Mouse (Mus musculus) gastrocnemius, postnatal 10 days (tissue): ENCODE results near the gene Zbtb44. TPM values are rescaled to one million over a fixed set of nuclear protein-coding genes. Genes with fewer than 3 reads are reported as not detected.
A peak's percentile ranks its signal among the peaks of the same experiment; 100 is the strongest.
"Not testable (repeated sequence)": the region's sequence is repeated elsewhere in the genome, so short reads cannot be mapped to it uniquely, and the experiment has no call there.

ENCODE experiments used
- DNase-seq: peaks from one replicate; pipeline ENCODE4 v3.0.0; 2021; ENCODE audit warnings: mixed read lengths
- long read RNA-seq, 2 experiments: library from polyadenylated mRNA; stranded (forward); transcript quantifications; one replicate each; pipeline ENCODE4 v2.0.0; 2021
- total RNA-seq, 2 experiments: library from RNA; stranded (reverse); gene quantifications; 2 replicates each; pipeline ENCODE4 v1.2.3; 2021

Gene Zbtb44
- total RNA-seq, result 10 to 100 TPM; 41.4 to 42.8 TPM
- long read RNA-seq, experiment 1, full-length matches to known transcripts, result 3 of 7 reads
- long read RNA-seq, experiment 1, partial matches to known transcripts, result 1 of 7 reads
- long read RNA-seq, experiment 1, other reads (novel, unspliced or antisense), result 3 of 7 reads
- long read RNA-seq, experiment 2, full-length matches to known transcripts, result 10 of 12 reads
- long read RNA-seq, experiment 2, partial matches to known transcripts, result 0 of 12 reads
- long read RNA-seq, experiment 2, other reads (novel, unspliced or antisense), result 2 of 12 reads

GRCm38 (mm10) chr9:31030532-31031413, at the start of gene Zbtb44:
Zbtb44 (plus strand) TSS chr9:31030644.
- no peak for DNase-seq

DNA sequence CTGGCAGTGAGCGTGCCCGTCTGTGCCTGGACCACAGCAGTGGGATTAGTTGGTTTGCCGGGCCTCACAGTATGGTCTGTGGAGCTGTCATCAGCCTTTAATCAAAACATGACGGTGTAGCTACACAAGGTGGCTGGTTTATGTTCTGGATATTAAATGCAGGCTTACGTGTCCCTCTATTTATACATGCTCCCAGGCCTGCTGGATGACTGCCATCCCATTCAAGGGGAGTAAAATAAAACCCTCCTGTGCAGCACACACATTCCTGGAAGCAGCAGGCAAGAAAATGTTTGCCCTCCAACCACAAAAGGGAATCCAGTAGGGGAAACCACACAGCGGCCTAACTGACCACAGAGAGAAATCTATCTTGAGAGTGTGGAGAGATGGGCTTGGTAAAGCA, 44.7 kb upstream of the Zbtb44 start:
- DNase-seq, result no peak

GRCm38 (mm10) chr9:30993106-30993505, 37.3 kb upstream of the Zbtb44 start:
- no peak for DNase-seq

GRCm38 (mm10) chr9:30996590-30997562, 33.6 kb upstream of the Zbtb44 start:
- peak; percentile 9 for DNase-seq

DNA sequence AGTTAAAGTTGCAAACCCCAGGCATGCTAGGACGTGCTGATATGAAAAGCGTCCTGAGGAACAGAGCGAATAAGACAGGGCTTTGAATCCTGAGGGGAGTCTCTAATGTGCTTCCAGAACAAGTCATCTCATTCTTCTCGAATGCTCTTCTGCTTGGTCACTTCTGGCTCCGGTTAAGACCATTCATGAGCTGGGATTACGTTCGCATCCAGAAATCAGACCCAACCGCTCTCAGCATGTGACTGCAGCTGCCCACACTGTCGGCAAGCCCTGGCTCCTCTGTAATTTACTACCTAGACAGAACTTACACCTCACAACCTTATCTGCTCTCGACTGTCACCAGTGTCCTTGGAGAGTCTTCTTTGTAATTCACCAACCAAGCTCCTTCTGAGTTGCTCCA, 29.8 kb upstream of the Zbtb44 start:
- no peak for DNase-seq

DNA sequence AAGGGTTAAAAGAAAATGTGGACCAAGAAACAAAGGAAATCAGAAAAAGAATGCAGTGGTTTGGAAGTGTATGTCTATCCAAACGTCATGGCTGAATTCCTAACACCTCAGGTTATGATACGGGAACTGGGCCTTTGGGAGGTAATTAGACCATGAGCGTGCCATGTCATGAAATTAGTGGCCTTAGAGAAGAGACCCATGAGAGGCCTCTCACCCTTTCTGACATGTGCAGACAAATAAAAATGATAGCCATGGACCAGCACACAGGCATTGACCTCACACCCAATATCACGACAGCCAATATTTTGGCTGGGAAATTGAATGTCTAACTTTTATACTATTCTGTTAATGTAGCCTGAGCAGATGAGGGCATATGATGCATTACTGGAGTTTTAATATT, 27.9 kb upstream of the Zbtb44 start:
- no peak for DNase-seq

- DNase-seq, result no peak
Measured at GRCm38 (mm10) chr9:31009334-31009733, 21.1 kb upstream of the Zbtb44 start.

- no peak for DNase-seq
Measured at GRCm38 (mm10) chr9:31010040-31010439, 20.4 kb upstream of the Zbtb44 start.

DNA sequence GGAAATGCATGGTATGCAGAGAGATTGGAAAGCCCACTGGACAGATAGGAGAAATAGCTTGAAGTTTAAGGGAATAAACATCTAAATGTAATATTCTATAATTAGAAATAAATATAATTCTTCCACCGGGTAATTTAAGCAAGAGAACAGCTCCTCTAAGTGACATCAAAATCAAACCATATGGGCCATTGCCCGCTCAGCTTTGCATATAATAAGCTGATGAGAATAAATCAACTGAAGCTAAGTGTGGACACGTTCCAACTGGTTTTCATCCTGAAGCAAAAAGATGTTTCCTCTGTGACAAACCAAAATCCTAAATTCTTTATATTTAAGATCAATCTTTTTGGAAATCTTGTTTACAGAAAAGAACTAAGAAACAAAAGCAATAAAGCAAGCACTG, 19.7 kb upstream of the Zbtb44 start:
- DNase-seq, result no peak

DNA sequence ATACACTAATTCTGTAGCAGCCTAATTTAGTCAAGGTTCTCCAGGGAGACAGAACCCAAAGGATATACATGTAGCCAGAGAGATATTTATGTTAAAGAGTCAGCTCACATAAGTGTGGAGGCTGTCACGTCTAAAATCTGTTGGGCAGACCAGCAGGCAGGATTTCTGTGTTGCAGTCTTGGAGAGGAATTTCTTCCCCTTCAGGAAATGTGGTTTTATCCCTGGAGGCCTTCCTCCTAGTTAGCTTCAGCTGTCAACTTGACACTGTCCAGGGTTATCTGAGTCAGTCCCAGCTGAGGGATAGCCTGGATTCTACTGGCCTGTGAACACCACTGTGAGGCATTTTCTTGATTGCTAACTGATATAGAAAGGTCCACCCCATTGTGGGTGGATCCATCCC, 18.9 kb upstream of the Zbtb44 start:
- no peak for DNase-seq

DNA sequence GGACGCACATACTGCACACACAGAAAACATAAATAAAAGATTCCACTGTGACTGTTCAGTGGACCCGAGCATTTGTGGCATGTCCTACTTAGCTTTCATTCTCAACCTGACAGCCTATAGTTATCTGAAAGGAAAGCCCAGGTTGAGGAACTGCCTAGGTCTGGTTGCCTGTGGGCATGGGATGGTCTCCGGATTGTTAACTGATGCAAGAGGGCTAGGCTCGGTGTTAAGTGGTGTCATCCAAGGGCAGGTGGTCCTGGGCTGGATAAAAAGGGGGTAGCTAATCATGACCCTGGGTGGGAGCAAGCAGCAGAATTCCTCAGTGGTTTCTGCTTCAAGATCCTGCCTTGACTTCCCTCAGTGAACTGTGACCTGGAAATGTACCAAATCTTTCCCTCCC, 17.8 kb upstream of the Zbtb44 start:
- no peak for DNase-seq

- DNase-seq, result no peak
Measured at GRCm38 (mm10) chr9:31013415-31013814, 17.0 kb upstream of the Zbtb44 start.

GRCm38 (mm10) chr9:31017616-31018015, 12.8 kb upstream of the Zbtb44 start:
- no peak for DNase-seq

GRCm38 (mm10) chr9:31018158-31018557, 12.3 kb upstream of the Zbtb44 start:
- DNase-seq, result no peak

GRCm38 (mm10) chr9:31018705-31019104, 11.7 kb upstream of the Zbtb44 start:
- no peak for DNase-seq

GRCm38 (mm10) chr9:31028251-31028650, 2.2 kb upstream of the Zbtb44 start:
- DNase-seq, result no peak

DNA sequence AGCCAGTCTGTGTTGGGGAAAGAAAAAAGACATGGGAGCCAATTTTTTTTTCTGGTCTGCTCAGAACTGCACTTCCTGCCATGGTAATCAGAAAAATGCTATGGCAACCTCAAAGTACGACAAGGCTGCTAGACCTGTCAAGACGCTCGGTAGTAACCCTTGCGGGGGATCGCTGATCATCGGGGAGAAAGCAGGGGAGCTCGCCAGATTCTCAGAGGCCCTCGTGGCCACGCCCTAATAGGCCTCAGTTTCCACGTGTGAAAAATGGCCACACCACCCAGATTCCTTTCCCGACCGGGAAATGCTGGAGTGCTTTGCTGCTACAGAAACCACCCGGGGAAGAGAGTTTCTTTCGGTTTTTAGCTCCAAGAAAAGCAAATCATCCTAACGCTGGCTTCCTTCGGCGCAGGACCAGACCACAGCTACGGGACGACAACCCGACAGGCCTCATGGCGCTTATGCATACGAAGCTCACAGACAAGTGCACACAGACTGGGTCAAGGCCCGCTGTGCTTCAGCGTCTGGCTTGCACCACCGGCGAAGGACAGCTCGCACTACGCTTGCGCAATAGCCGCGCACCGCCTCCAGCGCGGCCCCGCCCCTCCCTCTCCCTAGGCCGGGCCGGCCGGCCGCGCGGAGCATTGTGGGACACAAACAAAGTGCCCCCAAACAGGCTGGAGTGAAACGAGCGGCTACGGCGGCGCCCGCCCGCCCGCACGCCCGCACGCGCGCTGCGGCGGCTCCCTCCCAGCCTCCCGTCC, 513 bp upstream of the Zbtb44 start:
- DNase-seq, result peak; percentile 97

GRCm38 (mm10) chr9:31031414-31031843, 985 bp downstream of the Zbtb44 start:
- DNase-seq, result no peak

DNA sequence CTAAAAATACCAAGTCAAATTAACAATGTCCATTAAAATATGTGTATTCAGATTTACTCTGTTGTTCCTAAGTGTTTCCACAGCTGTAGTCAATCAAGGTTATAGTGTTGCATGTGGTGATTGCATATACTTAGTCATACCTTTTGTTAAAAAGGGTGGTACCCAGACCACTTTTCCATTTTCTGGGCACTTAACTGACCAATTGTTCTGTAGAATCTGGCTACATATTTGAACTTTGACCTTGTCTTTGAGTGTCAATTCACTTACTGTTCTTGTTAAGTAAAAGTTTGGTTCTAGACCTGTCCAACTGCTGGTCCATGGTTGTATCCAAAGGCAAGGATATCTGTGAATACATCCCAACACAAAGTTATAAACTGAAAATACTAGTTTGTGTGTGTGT, 2.1 kb downstream of the Zbtb44 start:
- no peak for DNase-seq

DNA sequence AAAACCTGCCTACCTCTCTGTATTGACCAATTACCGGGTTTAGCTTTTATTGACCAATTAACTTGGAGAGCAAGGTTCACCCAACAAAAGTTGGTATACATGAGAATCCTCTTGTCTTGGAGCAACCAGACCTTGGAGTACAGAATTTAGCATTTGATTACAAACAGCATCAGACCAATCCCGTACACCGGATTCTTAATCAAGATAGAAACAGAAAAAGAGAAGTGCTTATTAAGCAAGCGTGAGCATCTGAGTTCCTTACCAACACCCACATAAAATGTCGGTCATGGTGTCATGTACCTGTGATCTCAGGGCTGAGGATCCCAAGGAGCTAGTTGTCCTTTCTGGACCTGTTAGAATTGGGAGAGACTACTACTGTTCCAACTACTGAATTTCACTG, 19.8 kb downstream of the Zbtb44 start:
- no peak for DNase-seq

- not testable (repeated sequence) for DNase-seq
Measured at GRCm38 (mm10) chr9:31051509-31051908, 21.1 kb downstream of the Zbtb44 start.

- DNase-seq, result no peak
Measured at GRCm38 (mm10) chr9:31058723-31059122, 28.3 kb downstream of the Zbtb44 start.
